Comparison of ENCODE assay signal across 14 mouse cellular contexts in genomic region chr5:124225891-124226290, GRCm38 (mm10). TPM values are rescaled to one million over a fixed set of nuclear protein-coding genes. Genes with fewer than 3 reads are reported as not detected.
DNase-seq lines count a peak whose midpoint lies in the region; ATAC-seq and TF ChIP-seq lines count a peak whose summit lies in the region.
"Had no signal": no experiment of that assay in that cellular context is flagged by ENCODE, and none has a peak within 500 bp of the region (broad histone marks: within the 10 kb centered on the region; RNA-seq: fewer than 3 reads in every experiment).

No protein-coding gene starts in this region.

- TF ChIP-seq POLR2A in heart, adult 2 months (IDR thresholded peaks at IDR 0.05; ENCODE audit: insufficient read depth, low read depth, low read length): no peak
- no peak for TF ChIP-seq POLR2A in thymus, adult 2 months (IDR thresholded peaks at IDR 0.05; ENCODE audit: control insufficient read depth, extremely low read depth, insufficient read depth, low read length, poor library complexity)

- H3K4me3 ChIP-seq in heart, adult 2 months: no peak overlapping the region
- H3K4me3 ChIP-seq in thymus, adult 2 months (ENCODE audit: control insufficient read depth, insufficient read depth, low read length): no peak overlapping the region
- no peak overlapping the region for H3K4me3 ChIP-seq in liver, postnatal 0 days (ENCODE audit: low read depth, low read length)
- H3K4me3 ChIP-seq in forebrain, embryonic 16.5 days (replicated peaks; ENCODE audit: low read length): no peak overlapping the region
- H3K4me3 ChIP-seq: heart, embryonic 12.5 days; hindbrain, embryonic 13.5 days; limb, embryonic 10.5 days; myocyte had no signal

- ATAC-seq in liver, postnatal 0 days: peak; percentile 60
- ATAC-seq in forebrain, embryonic 16.5 days: no peak

- 0 out of 2 replicates have a peak overlapping the region, but pooled peaks have one; percentile 4 for H3K4me2 ChIP-seq in liver, postnatal 0 days (ENCODE audit: low read depth, low read length)
- no peak overlapping the region for H3K4me2 ChIP-seq in forebrain, embryonic 16.5 days (ENCODE audit: low read length)
- H3K4me2 ChIP-seq: heart, embryonic 12.5 days; hindbrain, embryonic 13.5 days; midbrain, embryonic 11.5 days had no signal

- 77% methylated on average over 7 of the region's 7 CpGs for WGBS in heart, adult 2 months
- 49% methylated on average over 7 of the region's 7 CpGs for WGBS in thymus, adult 2 months
- 47% methylated on average over 7 of the region's 7 CpGs for WGBS in liver, postnatal 0 days (ENCODE audit: insufficient replicate concordance)
- WGBS in forebrain, embryonic 16.5 days: 91% methylated on average over 7 of the region's 7 CpGs

- intact Hi-C loops in heart, adult 2 months (cut with DNase I): no loop called here

- H3K9me3 ChIP-seq in liver, postnatal 0 days (ENCODE audit: low read length): no peaks in the 10 kb centered on the region
- no peaks in the 10 kb centered on the region for H3K9me3 ChIP-seq in forebrain, embryonic 16.5 days (ENCODE audit: control insufficient read depth, low read length)
- H3K9me3 ChIP-seq: heart, embryonic 12.5 days; hindbrain, embryonic 13.5 days; limb, embryonic 10.5 days had no signal

- no peaks in the 10 kb centered on the region for H3K27me3 ChIP-seq in heart, adult 2 months (ENCODE audit: control insufficient read depth, insufficient read depth, low read length)
- H3K27me3 ChIP-seq in thymus, adult 2 months (ENCODE audit: control insufficient read depth, insufficient read depth, low read length): no peaks in the 10 kb centered on the region
- H3K27me3 ChIP-seq in liver, postnatal 0 days (ENCODE audit: insufficient read depth, low read length): no peaks in the 10 kb centered on the region
- no peaks in the 10 kb centered on the region for H3K27me3 ChIP-seq in forebrain, embryonic 16.5 days (replicated peaks; ENCODE audit: control insufficient read depth, insufficient read depth, low read length)
- H3K27me3 ChIP-seq: heart, embryonic 12.5 days had no signal

- H3K4me1 ChIP-seq in heart, adult 2 months (ENCODE audit: control insufficient read depth, insufficient read depth, low read length): peaks cover 41% of the 10 kb centered on the region
- peaks cover 77% of the 10 kb centered on the region for H3K4me1 ChIP-seq in thymus, adult 2 months (replicated peaks; ENCODE audit: control insufficient read depth, insufficient read depth, low read length)
- peaks cover 49% of the 10 kb centered on the region for H3K4me1 ChIP-seq in liver, postnatal 0 days (ENCODE audit: insufficient read depth)
- peaks cover 17% of the 10 kb centered on the region for H3K4me1 ChIP-seq in forebrain, embryonic 16.5 days (replicated peaks; ENCODE audit: control insufficient read depth, insufficient read depth, low read length)

- peaks cover 6% of the 10 kb centered on the region for H3K36me3 ChIP-seq in heart, adult 2 months (ENCODE audit: control insufficient read depth, insufficient read depth, low read length)
- no peaks in the 10 kb centered on the region for H3K36me3 ChIP-seq in thymus, adult 2 months (ENCODE audit: control insufficient read depth, insufficient read depth, low read length)
- no peaks in the 10 kb centered on the region; the same call in 1 of the 2 replicates for H3K36me3 ChIP-seq in liver, postnatal 0 days (replicated peaks; ENCODE audit: insufficient read depth, low read length)
- H3K36me3 ChIP-seq in forebrain, embryonic 16.5 days (ENCODE audit: control insufficient read depth, insufficient read depth): no peaks in the 10 kb centered on the region
- H3K36me3 ChIP-seq: heart, embryonic 12.5 days; hindbrain, embryonic 13.5 days; limb, embryonic 10.5 days had no signal

- no peak for TF ChIP-seq CTCF in heart, adult 2 months (IDR thresholded peaks at IDR 0.05)
- TF ChIP-seq CTCF in thymus, adult 2 months (IDR thresholded peaks at IDR 0.05; ENCODE audit: borderline replicate concordance, control insufficient read depth, extremely low read depth, insufficient read depth, low read length, poor library complexity): no peak
- TF ChIP-seq CTCF in liver, postnatal 0 days (IDR thresholded peaks at IDR 0.05; ENCODE audit: low read depth): no peak

- peaks cover 2% of the 10 kb centered on the region for H3K79me2 ChIP-seq in heart, adult 2 months (replicated peaks; ENCODE audit: control insufficient read depth, insufficient read depth, low read length)

- TF ChIP-seq EP300 in heart, adult 2 months (IDR thresholded peaks at IDR 0.05; ENCODE audit: insufficient read depth, low read depth, low read length): no peak
- TF ChIP-seq EP300 in liver, postnatal 0 days (IDR thresholded peaks at IDR 0.05; ENCODE audit: low read depth): peak; percentile 16; the same call in 1 of the 2 replicates

- 0 out of 2 replicates have a peak overlapping the region, but pooled peaks have one; percentile 16 for H3K27ac ChIP-seq in heart, adult 2 months
- peak overlapping the region; percentile 68 for H3K27ac ChIP-seq in thymus, adult 2 months (ENCODE audit: control insufficient read depth, insufficient read depth, low read length)
- peak overlapping the region; percentile 96 for H3K27ac ChIP-seq in liver, postnatal 0 days (ENCODE audit: low read depth)
- H3K27ac ChIP-seq in forebrain, embryonic 16.5 days (ENCODE audit: low read length): no peak overlapping the region
- H3K27ac ChIP-seq: hindbrain, embryonic 13.5 days; limb, embryonic 10.5 days had no signal

- no peak for DNase-seq in heart, adult 2 months
- DNase-seq in heart, adult 9 months (ENCODE audit: low spot score in 2 of 2): no peak
- DNase-seq in thymus, adult 2 months: peak; percentile 49
- no peak for DNase-seq in thymus, adult 18-20 months
- peak; percentile 51 for DNase-seq in liver, postnatal 0 days
- DNase-seq in urinary bladder, postnatal 36 days (ENCODE audit: low spot score in 2 of 2): no peak
- no peak for DNase-seq in cerebellum, postnatal 14 days
- DNase-seq: kidney, postnatal 14 days had no signal

- no peak overlapping the region for H3K9ac ChIP-seq in heart, adult 2 months (ENCODE audit: low read depth, low read length)
- H3K9ac ChIP-seq in liver, postnatal 0 days (replicated peaks): peak overlapping the region; percentile 4
- no peak overlapping the region for H3K9ac ChIP-seq in forebrain, embryonic 16.5 days (replicated peaks; ENCODE audit: low read depth, low read length)
- H3K9ac ChIP-seq: heart, embryonic 12.5 days; hindbrain, embryonic 13.5 days had no signal

RNA-seq across cellular contexts. Expression of gene Pitpnm2, which starts 23.7 kb away (rescaled TPM):
- 10 to 100 TPM; 40.1 TPM for total RNA-seq in heart, adult 2 months (2021)
- polyA plus RNA-seq in heart, adult 2 months (2012; rRNA removed): 34.9 and 37.7 TPM in 2 replicates
- 279 and 356 TPM in 2 replicates for polyA plus RNA-seq in thymus, adult 2 months (2012; rRNA removed)
- polyA plus RNA-seq in liver, postnatal 0 days (2015; fragmentation: Nextera tagmentation; extraction: Ambion mirVana): 2.1 and 2.4 TPM in 2 replicates
- polyA plus RNA-seq in forebrain, embryonic 16.5 days (2015; fragmentation: Nextera tagmentation; extraction: Ambion mirVana): 13.7 and 14.4 TPM in 2 replicates

Comparison
In these comparisons a context has a peak if more than half of its experiments do, and no peak if none do; other contexts are left out.
1. DNase-seq: peak in thymus, adult 2 months (single experiment) and liver, postnatal 0 days (single experiment); none in heart, adult 2 months (0 of 2), heart, adult 9 months (0 of 2), thymus, adult 18-20 months (0 of 2), urinary bladder, postnatal 36 days (0 of 2) and cerebellum, postnatal 14 days (0 of 2).